Mouse (Mus musculus) kidney, postnatal 4 days (tissue): ENCODE results near the gene Gramd1a.

Source experiments
- DNase-seq, 2 experiments: peaks; one replicate each; pipeline ENCODE4 v3.0.0; 2021; ENCODE audit warnings: mixed read lengths in 2 of 2

Gramd1a gene

DNA sequence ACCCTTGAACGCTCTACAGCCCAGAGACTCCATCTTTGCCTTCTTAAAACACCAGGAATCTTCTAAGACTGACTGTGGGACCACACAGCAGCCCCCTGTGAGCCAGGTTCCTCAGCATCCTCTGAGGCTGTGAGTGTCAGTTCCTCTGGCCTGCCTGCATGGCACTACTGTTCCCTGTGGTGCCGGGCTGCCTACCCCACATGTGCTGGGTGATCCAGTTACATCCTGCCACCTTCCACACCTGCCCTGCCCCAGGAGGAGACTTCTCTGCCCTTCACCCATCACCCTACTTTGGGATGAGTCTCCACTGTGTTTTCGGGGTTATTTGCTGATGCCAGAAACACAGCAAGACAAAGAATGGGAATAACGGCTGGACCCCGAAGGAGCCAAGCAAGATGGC is 36.1 kb downstream of the Gramd1a start:
- no peak for DNase-seq

DNA sequence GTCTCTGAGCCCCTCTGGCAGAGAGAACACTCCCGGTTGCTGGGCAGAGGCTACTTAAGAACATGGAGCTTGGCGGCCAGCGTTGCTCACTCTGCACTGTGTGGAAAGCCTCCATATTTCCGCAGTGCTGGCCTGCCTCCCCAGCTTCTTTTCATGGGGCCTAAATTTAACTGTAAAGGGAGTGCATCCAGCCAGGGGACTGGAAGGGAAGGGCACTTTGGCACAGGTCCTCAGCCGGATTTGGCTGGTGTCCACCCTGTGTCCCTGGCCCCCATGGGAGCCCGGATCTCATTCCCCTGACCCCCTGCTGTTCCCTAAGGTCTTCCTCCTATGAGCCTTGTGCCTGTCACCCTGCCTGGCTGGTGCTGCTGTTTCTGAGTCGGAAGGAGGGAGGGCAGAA is 37.2 kb downstream of the Gramd1a start:
- peak in 1 of 2 experiments; percentile 13 for DNase-seq

DNA sequence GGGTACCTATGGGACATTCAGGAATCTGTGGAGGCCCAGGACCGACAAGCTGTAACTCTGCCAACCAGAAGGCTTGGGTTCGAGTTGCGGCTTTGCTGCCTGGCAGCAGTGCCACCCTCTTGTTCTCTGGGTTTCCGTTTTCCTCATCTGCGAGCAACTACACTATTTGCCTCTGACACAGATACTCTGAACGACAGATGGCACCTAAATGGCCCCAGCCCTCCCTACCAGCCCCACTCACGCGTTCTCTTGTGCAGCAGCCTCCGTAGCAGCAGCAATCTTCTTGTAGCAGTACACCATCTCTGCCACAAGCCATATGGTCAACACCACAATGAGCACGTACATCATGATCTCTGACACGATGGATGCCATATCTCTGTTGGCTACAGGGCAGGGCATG is 38.2 kb downstream of the Gramd1a start:
- DNase-seq, result no peak

- peak in 1 of 2 experiments; percentile 45 for DNase-seq
Measured at GRCm38 (mm10) chr7:31116721-31117145, 39.0 kb downstream of the Gramd1a start.

- DNase-seq, result peak; percentile 74 to 86
Measured at GRCm38 (mm10) chr7:31115587-31116043, 40.1 kb downstream of the Gramd1a start.

GRCm38 (mm10) chr7:31115182-31115581 is 40.5 kb downstream of the Gramd1a start, which contains the start of gene Hpn:
Gene Hpn (minus strand): TSS chr7:31115290.
- DNase-seq, result peak; percentile 71 to 86

DNA sequence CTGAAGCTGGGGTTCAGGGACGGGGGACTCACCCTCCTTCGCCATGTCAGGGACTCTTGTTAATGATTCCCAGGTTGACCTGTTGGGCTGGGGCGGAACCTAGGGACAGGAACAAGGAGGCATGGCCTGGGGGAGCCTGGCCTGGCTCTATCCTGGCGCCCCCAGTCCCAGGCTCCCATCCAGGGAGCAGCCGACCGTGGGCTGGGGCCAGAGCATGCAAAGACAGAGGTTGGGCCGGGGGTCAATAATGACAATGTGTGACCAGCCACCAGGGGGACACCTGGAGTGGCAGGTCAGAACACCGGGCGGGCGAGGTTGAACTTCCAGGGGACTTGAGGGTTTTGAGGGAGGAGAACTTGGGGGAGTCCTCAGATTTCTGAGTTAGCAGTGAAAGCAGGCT is 41.0 kb downstream of the Gramd1a start:
- peak; percentile 36 to 65 for DNase-seq

GRCm38 (mm10) chr7:31113800-31114199 is 41.9 kb downstream of the Gramd1a start:
- peak in 1 of 2 experiments; percentile 45 for DNase-seq

DNA sequence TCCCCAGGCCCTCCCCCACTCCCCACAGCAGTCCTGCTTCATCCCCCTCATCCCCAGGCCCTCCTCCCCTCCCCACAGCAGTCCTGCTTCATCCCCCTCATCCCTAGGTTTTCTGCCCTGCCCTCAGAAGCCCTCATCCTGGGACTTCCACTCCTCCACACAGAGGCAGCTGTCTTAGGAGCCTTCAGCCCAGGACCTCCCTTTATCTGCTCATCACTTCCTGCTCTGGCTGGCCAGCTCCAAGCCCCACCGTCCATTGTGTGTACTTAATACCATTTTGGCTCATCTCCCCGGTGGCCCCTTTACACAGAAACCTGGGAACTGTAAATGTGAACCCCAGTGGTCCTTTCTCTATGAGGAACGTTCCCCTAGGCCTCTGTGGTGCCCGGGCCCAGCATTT is 43.7 kb downstream of the Gramd1a start:
- DNase-seq, result peak in 1 of 2 experiments; percentile 31

DNA sequence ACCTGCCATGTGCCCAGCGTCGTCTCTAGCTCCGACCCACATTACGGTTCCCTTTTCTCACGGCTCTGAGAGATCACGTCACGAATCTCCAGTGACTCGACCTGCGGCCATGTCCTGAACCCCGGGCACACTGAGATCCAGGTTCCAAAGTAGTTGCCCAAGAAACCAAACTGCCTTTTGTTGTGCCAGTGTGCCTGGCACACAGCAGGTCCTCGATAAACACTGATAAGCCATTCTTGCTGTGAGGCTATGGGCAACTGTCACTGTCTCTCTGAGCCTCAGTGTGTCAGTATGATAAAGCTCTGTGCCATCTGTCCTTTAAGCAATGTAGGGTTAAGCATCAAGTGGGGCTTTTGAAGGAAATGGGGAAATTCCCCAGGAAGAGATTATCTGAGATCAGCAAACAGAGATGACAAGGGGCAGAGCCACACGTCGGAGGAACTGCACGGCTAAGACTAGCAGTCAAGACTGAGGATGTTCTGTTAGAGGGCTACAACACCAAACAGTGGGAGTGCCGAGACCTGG is 44.8 kb downstream of the Gramd1a start:
- DNase-seq, result peak in 1 of 2 experiments; percentile 47

DNA sequence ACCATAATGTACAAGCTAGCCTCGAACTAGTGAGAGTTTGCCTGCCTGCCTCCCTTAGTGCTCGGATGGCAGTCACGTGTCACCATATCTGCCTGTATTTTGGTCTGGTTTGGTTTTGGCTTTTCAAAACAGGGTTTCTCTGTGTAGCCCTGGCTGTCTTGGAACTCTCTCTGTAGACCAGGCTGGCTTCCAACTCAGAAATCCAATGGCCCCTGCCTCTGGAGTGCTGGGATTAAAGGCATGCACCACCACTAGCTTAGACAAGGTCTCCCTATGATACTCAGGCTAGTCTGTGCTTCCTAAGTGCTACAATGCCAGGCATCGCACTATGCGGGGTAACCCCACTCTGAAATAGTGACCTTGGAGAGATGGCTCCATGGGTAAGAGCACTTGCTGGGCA is 45.9 kb downstream of the Gramd1a start:
- no peak for DNase-seq

- DNase-seq, result peak; percentile 62 to 74
Measured at GRCm38 (mm10) chr7:31109091-31109490, 46.6 kb downstream of the Gramd1a start.

GRCm38 (mm10) chr7:31107781-31108180 is 47.9 kb downstream of the Gramd1a start:
- no peak for DNase-seq

DNA sequence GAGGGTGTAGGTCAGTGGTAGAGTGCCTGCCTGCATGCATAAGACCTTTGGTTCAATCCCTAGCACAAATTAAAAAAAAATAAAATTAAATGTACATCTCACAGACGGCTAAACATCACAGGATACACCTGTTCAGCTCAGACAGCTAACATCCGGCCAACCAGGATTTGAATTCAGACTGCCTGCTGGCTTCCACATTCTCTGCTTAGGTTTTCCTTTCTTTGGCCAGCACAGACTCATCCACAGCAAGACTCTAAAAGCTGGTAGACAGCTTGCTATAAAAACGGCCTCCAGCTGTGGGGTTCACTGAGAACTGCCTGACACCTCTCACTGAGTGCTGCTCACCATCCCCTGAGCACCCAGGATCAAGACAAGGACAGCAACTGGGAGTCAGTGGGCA is 49.5 kb downstream of the Gramd1a start:
- DNase-seq, result no peak

GRCm38 (mm10) chr7:31105061-31105768 is 50.5 kb downstream of the Gramd1a start:
- peak; percentile 77 to 79 for DNase-seq

DNA sequence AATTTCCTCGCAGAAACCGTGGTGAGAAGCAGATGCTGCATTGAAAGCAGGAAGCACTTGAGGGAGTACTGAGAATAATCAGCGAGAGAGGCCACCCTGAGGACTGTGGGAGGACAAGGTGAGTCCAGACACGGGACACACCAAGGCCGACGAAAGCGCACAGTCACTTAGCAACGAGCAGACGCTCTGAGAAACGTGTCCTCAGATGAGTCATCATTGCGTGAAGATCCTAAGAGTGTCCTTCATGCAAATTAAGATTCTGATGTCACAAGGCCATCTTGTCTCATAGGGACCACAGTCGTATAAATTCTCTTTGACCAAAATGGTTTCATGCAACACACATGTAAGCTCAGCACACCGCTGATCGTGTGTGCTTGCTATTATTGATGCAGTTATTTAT is 54.9 kb downstream of the Gramd1a start:
- DNase-seq, result no peak

DNA sequence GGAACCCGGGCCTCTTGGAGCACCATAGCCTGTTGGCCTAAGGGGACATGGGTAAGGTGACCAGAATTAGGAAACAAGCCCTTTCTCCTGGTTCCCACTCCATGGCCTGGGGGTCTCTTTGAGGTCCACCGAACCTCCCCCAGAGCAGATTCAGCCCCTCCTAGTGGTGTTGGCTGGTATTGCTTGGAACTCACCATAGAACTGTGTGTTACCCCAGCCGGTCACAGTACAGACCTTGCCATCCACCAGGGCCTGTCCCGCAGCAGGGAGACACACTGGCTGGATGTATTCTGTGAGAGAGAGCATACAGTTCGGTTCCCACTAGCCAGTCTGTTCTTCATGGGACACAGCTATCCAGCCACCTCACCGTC is 56.1 kb downstream of the Gramd1a start:
- no peak for DNase-seq

DNA sequence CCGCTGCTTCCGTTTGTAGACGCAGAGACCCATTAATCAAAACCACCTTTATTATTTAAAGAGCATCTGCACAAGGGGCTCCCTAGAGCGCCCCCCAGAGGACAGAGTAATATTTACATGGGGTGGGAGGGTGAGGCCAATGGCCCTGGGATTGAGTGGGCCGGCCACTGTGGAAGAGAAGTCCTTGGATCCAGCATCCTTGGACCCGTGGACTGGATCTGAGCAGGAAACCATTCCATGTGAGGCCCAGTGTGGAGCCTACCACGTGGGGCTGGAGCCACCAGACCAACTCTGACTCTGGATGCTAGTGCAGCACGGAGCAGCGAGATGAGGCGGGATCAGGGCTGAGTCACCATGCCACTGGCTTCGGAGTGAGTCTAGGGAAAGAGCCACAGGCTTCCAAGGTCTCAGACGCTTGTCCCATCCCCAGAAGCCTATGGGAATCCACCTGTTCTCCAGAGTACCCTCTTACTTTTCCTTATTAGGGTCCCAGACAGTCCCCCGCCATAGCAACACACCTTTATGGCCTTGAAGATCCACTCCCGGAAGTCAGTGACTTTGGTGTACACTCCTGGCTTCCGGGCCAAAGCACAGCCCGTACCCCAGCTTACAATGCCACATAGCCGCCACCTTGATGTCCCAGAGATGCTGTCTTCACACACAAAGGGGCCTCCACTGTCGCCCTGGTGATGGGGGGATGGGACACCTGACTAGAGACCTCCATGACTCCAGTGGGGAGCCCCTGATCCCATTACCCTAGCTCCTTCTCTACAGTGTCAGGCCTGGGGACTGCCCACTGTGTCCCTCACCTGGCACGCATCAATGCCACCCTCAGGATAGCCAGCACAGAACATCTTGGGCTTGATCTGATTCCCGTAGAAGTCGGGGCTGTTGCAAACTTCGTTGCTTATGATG is 56.7 kb downstream of the Gramd1a start:
- DNase-seq, result peak; percentile 44 to 64

- DNase-seq, result peak; percentile 96 to 97
Measured at GRCm38 (mm10) chr7:31097583-31098248, 58.0 kb downstream of the Gramd1a start.

- no peak for DNase-seq
Measured at GRCm38 (mm10) chr7:31096892-31097564, 58.7 kb downstream of the Gramd1a start.

DNA sequence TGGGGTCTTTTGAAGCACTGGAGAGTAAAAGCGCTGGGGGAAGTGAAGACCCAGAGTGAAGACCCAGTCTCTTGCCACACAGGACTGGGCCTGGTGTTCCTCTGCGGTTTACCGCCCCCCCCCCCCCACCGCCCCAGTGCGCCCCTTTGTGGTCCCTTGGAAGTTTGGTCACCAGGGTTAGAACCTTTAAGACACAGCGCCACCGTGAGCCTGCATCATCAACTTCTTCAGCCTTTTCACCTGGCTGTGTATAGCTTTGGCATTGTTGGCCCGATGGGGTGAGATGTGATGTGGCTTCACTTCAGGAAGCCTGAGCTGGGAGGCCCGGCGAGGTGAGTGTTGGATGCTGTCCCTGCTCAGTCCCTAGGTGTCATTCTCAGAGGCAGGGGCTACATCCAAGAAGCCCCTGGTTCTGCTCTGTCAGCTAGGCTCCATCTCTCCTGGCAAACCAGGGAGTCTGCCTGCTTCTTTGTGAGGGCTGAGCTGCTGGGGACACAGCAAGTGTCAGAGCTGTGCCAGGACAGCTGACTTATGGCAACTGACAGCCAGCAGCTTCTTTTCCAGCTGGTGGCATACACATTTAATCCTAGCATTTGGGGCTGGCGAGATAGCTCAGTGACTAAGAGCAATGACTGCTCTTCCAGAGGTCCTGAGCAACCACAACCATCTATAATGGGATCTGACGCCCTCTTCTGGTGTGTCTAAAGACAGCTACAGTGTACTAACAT is 60.8 kb downstream of the Gramd1a start:
- no peak for DNase-seq

- DNase-seq, result no peak
Measured at GRCm38 (mm10) chr7:31089721-31090120, 66.0 kb downstream of the Gramd1a start.
